Mouse (Mus musculus): ENCODE results near the gene Pds5a. TPM values are rescaled to one million over a fixed set of nuclear protein-coding genes. Genes with fewer than 3 reads are reported as not detected.
A peak's percentile ranks its signal among the peaks of the same experiment; 100 is the strongest.

Pds5a gene
- total RNA-seq, 1 experiment = 161 TPM

- Histone ChIP-seq H3K4me1 (ENCODE audit: control insufficient read depth in 2 of 2, insufficient read depth in 2 of 2, low read length in 2 of 2, poor library complexity in 1 of 2) (no peaks in the 10 kb centered on the region; a peak in 1 of 4 replicates), H3K9ac (ENCODE audit: insufficient read depth, low read depth, low read length, poor library complexity, severe bottlenecking) (no peak overlapping the region), H3K27ac (ENCODE audit: insufficient read depth, low read depth, low read length, poor library complexity, severe bottlenecking) (no peak overlapping the region), H3K4me3 (ENCODE audit: insufficient read depth in 1 of 2, low read depth in 1 of 2, low read length in 2 of 2, poor library complexity in 1 of 2, severe bottlenecking in 1 of 2) (no peak overlapping the region), H3K9me3 (ENCODE audit: control insufficient read depth, insufficient read depth, low read depth, low read length) (no peaks in the 10 kb centered on the region), H3K36me3 (ENCODE audit: control insufficient read depth, insufficient read depth, low read length, poor library complexity, severe bottlenecking) (no peaks in the 10 kb centered on the region)
- in situ Hi-C loops (cut with MboI; ENCODE audit: low sequenced_read_pairs in 2 of 2, unreplicated experiment in 2 of 2) = no loop called here
- no peak for TF ChIP-seq CHD2 (IDR thresholded peaks at IDR 0.05; ENCODE audit: low read depth, low read length)
- TF ChIP-seq ZC3H11A (IDR thresholded peaks at IDR 0.05; ENCODE audit: borderline replicate concordance, low read depth, low read length) = no peak
- no peak for TF ChIP-seq HCFC1 (IDR thresholded peaks at IDR 0.05; ENCODE audit: borderline replicate concordance, insufficient read depth, low read length)
- no peak for TF ChIP-seq MAFK (IDR thresholded peaks at IDR 0.05; ENCODE audit: insufficient read depth, low read depth, low read length)
- TF ChIP-seq ZNF384 (IDR thresholded peaks at IDR 0.05; ENCODE audit: low read depth, low read length) = no peak
- no peak for DNase-seq (ENCODE audit: low read depth, low spot score)
Observed at GRCm38 (mm10) chr5:65717063-65717902, 19.2 kb upstream of the Pds5a start.

GRCm38 (mm10) chr5:65715084-65715483, 17.0 kb upstream of the Pds5a start:
- no peak for DNase-seq (ENCODE audit: low read depth, low spot score)
- in situ Hi-C loops (cut with MboI; ENCODE audit: low sequenced_read_pairs in 2 of 2, unreplicated experiment in 2 of 2) = no loop called here

DNA sequence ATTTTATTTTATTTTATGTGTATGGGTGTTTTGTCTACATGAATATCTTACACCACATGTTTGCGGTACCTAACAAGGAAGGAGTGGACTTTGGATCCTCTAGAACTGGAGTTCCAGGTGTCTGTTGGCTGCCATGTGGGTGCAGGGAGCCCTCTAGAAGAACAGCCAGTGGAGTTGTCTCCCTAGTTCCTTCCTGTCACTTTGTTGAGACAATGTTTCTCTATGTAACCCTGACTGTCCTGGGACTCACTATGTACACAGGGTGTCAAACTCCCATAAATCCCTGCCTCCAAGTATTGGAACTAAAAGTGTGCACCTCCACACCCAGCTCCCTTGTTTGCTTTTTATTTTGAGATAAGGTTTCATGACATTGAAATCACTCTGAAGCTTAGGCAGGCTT, 13.4 kb upstream of the Pds5a start:
- in situ Hi-C loops (cut with MboI; ENCODE audit: low sequenced_read_pairs in 2 of 2, unreplicated experiment in 2 of 2) = no loop called here
- DNase-seq (ENCODE audit: low read depth, low spot score) = no peak
- Histone ChIP-seq H3K9ac (ENCODE audit: insufficient read depth, low read depth, low read length, poor library complexity, severe bottlenecking) (no peak overlapping the region), H3K36me3 (ENCODE audit: control insufficient read depth, insufficient read depth, low read length, poor library complexity, severe bottlenecking) (no peaks in the 10 kb centered on the region), H3K4me3 (ENCODE audit: insufficient read depth in 1 of 2, low read depth in 1 of 2, low read length in 2 of 2, poor library complexity in 1 of 2, severe bottlenecking in 1 of 2) (no peak overlapping the region), H3K9me3 (ENCODE audit: control insufficient read depth, insufficient read depth, low read depth, low read length) (no peaks in the 10 kb centered on the region), H3K27ac (ENCODE audit: insufficient read depth, low read depth, low read length, poor library complexity, severe bottlenecking) (no peak overlapping the region), H3K4me1 (ENCODE audit: control insufficient read depth in 2 of 2, insufficient read depth in 2 of 2, low read length in 2 of 2, poor library complexity in 1 of 2) (no peaks in the 10 kb centered on the region)
- TF ChIP-seq CHD2 (IDR thresholded peaks at IDR 0.05; ENCODE audit: low read depth, low read length) (no peak), MAFK (IDR thresholded peaks at IDR 0.05; ENCODE audit: insufficient read depth, low read depth, low read length) (no peak), ZNF384 (IDR thresholded peaks at IDR 0.05; ENCODE audit: low read depth, low read length) (no peak), ZC3H11A (IDR thresholded peaks at IDR 0.05; ENCODE audit: borderline replicate concordance, low read depth, low read length) (no peak), HCFC1 (IDR thresholded peaks at IDR 0.05; ENCODE audit: borderline replicate concordance, insufficient read depth, low read length) (no peak)

More at GRCm38 (mm10) chr5:65715084-65715483, 17.0 kb upstream of the Pds5a start:
- no peak for TF ChIP-seq ZC3H11A (IDR thresholded peaks at IDR 0.05; ENCODE audit: borderline replicate concordance, low read depth, low read length)
- TF ChIP-seq MAFK (IDR thresholded peaks at IDR 0.05; ENCODE audit: insufficient read depth, low read depth, low read length) = peak; percentile 77
- no peaks in the 10 kb centered on the region for H3K36me3 ChIP-seq (ENCODE audit: control insufficient read depth, insufficient read depth, low read length, poor library complexity, severe bottlenecking)
- H3K27ac ChIP-seq (ENCODE audit: insufficient read depth, low read depth, low read length, poor library complexity, severe bottlenecking) = no peak overlapping the region
- no peaks in the 10 kb centered on the region for H3K9me3 ChIP-seq (ENCODE audit: control insufficient read depth, insufficient read depth, low read depth, low read length)
- H3K4me3 ChIP-seq (ENCODE audit: insufficient read depth in 1 of 2, low read depth in 1 of 2, low read length in 2 of 2, poor library complexity in 1 of 2, severe bottlenecking in 1 of 2) = no peak overlapping the region
- H3K9ac ChIP-seq (ENCODE audit: insufficient read depth, low read depth, low read length, poor library complexity, severe bottlenecking) = no peak overlapping the region
- no peaks in the 10 kb centered on the region for H3K4me1 ChIP-seq (ENCODE audit: control insufficient read depth in 2 of 2, insufficient read depth in 2 of 2, low read length in 2 of 2, poor library complexity in 1 of 2)

- in situ Hi-C loops (cut with MboI; ENCODE audit: low sequenced_read_pairs in 2 of 2, unreplicated experiment in 2 of 2) = no loop called here
- Histone ChIP-seq H3K4me3 (ENCODE audit: insufficient read depth in 1 of 2, low read depth in 1 of 2, low read length in 2 of 2, poor library complexity in 1 of 2, severe bottlenecking in 1 of 2) (no peak overlapping the region), H3K4me1 (ENCODE audit: control insufficient read depth in 2 of 2, insufficient read depth in 2 of 2, low read length in 2 of 2, poor library complexity in 1 of 2) (no peaks in the 10 kb centered on the region), H3K36me3 (ENCODE audit: control insufficient read depth, insufficient read depth, low read length, poor library complexity, severe bottlenecking) (no peaks in the 10 kb centered on the region), H3K9ac (ENCODE audit: insufficient read depth, low read depth, low read length, poor library complexity, severe bottlenecking) (no peak overlapping the region), H3K27ac (ENCODE audit: insufficient read depth, low read depth, low read length, poor library complexity, severe bottlenecking) (no peak overlapping the region), H3K9me3 (ENCODE audit: control insufficient read depth, insufficient read depth, low read depth, low read length) (no peaks in the 10 kb centered on the region)
- TF ChIP-seq ZNF384 (IDR thresholded peaks at IDR 0.05; ENCODE audit: low read depth, low read length) = no peak
- no peak for TF ChIP-seq HCFC1 (IDR thresholded peaks at IDR 0.05; ENCODE audit: borderline replicate concordance, insufficient read depth, low read length)
- no peak for TF ChIP-seq ZC3H11A (IDR thresholded peaks at IDR 0.05; ENCODE audit: borderline replicate concordance, low read depth, low read length)
- no peak for TF ChIP-seq CHD2 (IDR thresholded peaks at IDR 0.05; ENCODE audit: low read depth, low read length)
- no peak for TF ChIP-seq MAFK (IDR thresholded peaks at IDR 0.05; ENCODE audit: insufficient read depth, low read depth, low read length)
- no peak for DNase-seq (ENCODE audit: low read depth, low spot score)
Observed at GRCm38 (mm10) chr5:65710267-65710666, 12.2 kb upstream of the Pds5a start.

Data from ES-E14 (cell line).